Mouse (Mus musculus) lung, postnatal 14 days (tissue): ENCODE results near the gene Riok2.
"Not testable (repeated sequence)": the region's sequence is repeated elsewhere in the genome, so short reads cannot be mapped to it uniquely, and the experiment has no call there.

ENCODE experiments used
- DNase-seq: peaks from one replicate; pipeline ENCODE4 v3.0.0; 2021

Riok2 gene

GRCm38 (mm10) chr17:17373918-17374910 is at the start of gene Riok2:
Gene Riok2 (plus strand): TSS chr17:17374309.
- peak; percentile 98 for DNase-seq

- not testable (repeated sequence) for DNase-seq
Observed at GRCm38 (mm10) chr17:17326022-17326421, 48.1 kb upstream of the Riok2 start.

- no peak for DNase-seq
Observed at GRCm38 (mm10) chr17:17326636-17327035, 47.5 kb upstream of the Riok2 start.

- DNase-seq, result not testable (repeated sequence)
Observed at GRCm38 (mm10) chr17:17345374-17346183, 28.5 kb upstream of the Riok2 start.

- DNase-seq, result not testable (repeated sequence)
Observed at GRCm38 (mm10) chr17:17346281-17346680, 27.8 kb upstream of the Riok2 start.

GRCm38 (mm10) chr17:17373550-17373917 is 575 bp upstream of the Riok2 start:
- DNase-seq, result no peak

GRCm38 (mm10) chr17:17375581-17375980 is 1.5 kb downstream of the Riok2 start:
- no peak for DNase-seq

- DNase-seq, result no peak
Observed at GRCm38 (mm10) chr17:17383703-17384102, 9.6 kb downstream of the Riok2 start.

GRCm38 (mm10) chr17:17384502-17384901 is 10.4 kb downstream of the Riok2 start:
- DNase-seq, result no peak

GRCm38 (mm10) chr17:17386117-17386516 is 12.0 kb downstream of the Riok2 start:
- no peak for DNase-seq

- DNase-seq, result no peak
Observed at GRCm38 (mm10) chr17:17391823-17392222, 17.7 kb downstream of the Riok2 start.

- no peak for DNase-seq
Observed at GRCm38 (mm10) chr17:17392863-17393262, 18.8 kb downstream of the Riok2 start.

GRCm38 (mm10) chr17:17393300-17393699 is 19.2 kb downstream of the Riok2 start:
- no peak for DNase-seq

- DNase-seq, result peak; percentile 85
Observed at GRCm38 (mm10) chr17:17394336-17394735, 20.2 kb downstream of the Riok2 start.

GRCm38 (mm10) chr17:17396869-17397268 is 22.8 kb downstream of the Riok2 start:
- no peak for DNase-seq

GRCm38 (mm10) chr17:17398664-17399063 is 24.6 kb downstream of the Riok2 start:
- DNase-seq, result no peak

- no peak for DNase-seq
Observed at GRCm38 (mm10) chr17:17402222-17403004, 28.3 kb downstream of the Riok2 start, which contains the start of gene Lix1. Gene Lix1 (plus strand): TSS chr17:17402672.

GRCm38 (mm10) chr17:17403038-17403437 is 28.9 kb downstream of the Riok2 start:
- no peak for DNase-seq

- no peak for DNase-seq
Observed at GRCm38 (mm10) chr17:17403578-17404112, 29.5 kb downstream of the Riok2 start.

- no peak for DNase-seq
Observed at GRCm38 (mm10) chr17:17404811-17405544, 30.9 kb downstream of the Riok2 start.

- no peak for DNase-seq
Observed at GRCm38 (mm10) chr17:17405606-17406005, 31.5 kb downstream of the Riok2 start.

GRCm38 (mm10) chr17:17408137-17408536 is 34.0 kb downstream of the Riok2 start:
- no peak for DNase-seq
